Mouse (Mus musculus): ENCODE results near the gene 4921524J17Rik. TPM values are rescaled to one million over a fixed set of nuclear protein-coding genes. Genes with fewer than 3 reads are reported as not detected.

4921524J17Rik gene
- 91.7 TPM for polyA plus RNA-seq (2014; fragmentation: Illumina TruSeq; extraction: RNeasy Lipid Tissue Mini Kit (QIAGEN cat#74804))

GRCm38 (mm10) chr8:85432168-85433016 is at the start of gene 4921524J17Rik:
TSS of gene 4921524J17Rik (minus strand) at chr8:85432833.

DNA sequence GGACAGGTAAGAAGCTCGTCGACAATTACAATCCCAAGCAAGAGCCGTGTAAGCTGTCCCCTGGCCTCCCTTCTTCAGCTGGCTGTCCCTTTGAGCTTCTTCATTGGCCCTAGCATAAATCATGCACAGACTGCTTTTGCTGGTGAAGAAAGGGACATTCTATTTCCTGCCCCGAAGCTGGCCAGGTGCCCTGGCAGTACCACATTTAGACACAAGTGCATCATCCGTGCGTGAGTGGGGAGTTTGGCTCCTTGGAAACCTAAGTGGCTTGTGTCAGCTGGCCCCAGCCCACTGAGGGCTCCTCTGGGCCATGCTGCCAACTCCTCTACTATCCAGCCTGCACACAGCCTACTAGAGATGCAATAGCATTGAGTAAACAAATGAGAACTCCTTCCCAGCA is 46.4 kb downstream of the 4921524J17Rik start, which contains the start of gene Mylk3:
TSS of gene Mylk3 (minus strand) at position 141 of the 400 bp plus-strand sequence.

Other genes starting within 250 kb of the 4921524J17Rik start
- gene Olfr371, start 206.8 kb downstream of the 4921524J17Rik start, polyA plus RNA-seq (2014; fragmentation: Illumina TruSeq; extraction: RNeasy Lipid Tissue Mini Kit (QIAGEN cat#74804)) = not detected
- gene Orc6, start 133.2 kb downstream of the 4921524J17Rik start, polyA plus RNA-seq (2014; fragmentation: Illumina TruSeq; extraction: RNeasy Lipid Tissue Mini Kit (QIAGEN cat#74804)) = 80.2 TPM
- gene Vps35, start 133.0 kb downstream of the 4921524J17Rik start, polyA plus RNA-seq (2014; fragmentation: Illumina TruSeq; extraction: RNeasy Lipid Tissue Mini Kit (QIAGEN cat#74804)) = 426 TPM
- 1.7 TPM for gene Mylk3, start 46.5 kb downstream of the 4921524J17Rik start, polyA plus RNA-seq (2014; fragmentation: Illumina TruSeq; extraction: RNeasy Lipid Tissue Mini Kit (QIAGEN cat#74804))
- 23.3 TPM for gene Gpt2, start 59.7 kb upstream of the 4921524J17Rik start, polyA plus RNA-seq (2014; fragmentation: Illumina TruSeq; extraction: RNeasy Lipid Tissue Mini Kit (QIAGEN cat#74804))
- gene Dnaja2, start 122.5 kb upstream of the 4921524J17Rik start, polyA plus RNA-seq (2014; fragmentation: Illumina TruSeq; extraction: RNeasy Lipid Tissue Mini Kit (QIAGEN cat#74804)) = 272 TPM